Comparison of ENCODE assay signal across 8 mouse cellular contexts in the genomic region with DNA sequence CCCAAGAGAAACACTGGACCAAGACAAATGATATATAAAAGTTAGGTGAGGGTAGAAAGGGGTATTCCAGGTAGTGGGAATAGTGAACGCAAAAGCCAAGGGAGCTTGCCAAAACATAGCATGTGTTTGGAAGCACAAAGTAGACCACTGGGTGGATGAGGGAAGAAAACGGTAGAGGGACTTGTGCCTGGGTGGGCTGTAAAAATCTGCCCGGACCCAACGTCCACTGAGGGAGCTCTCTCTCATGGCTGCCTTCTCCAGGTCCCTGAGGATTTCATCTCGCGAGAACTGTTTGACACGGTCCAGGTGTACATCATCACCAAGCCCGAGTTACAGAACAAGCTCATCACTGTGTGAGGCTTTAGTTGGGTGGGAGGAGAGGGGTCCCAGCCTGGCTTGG. TPM values are rescaled to one million over a fixed set of nuclear protein-coding genes. Genes with fewer than 3 reads are reported as not detected.
A peak's percentile ranks its signal among the peaks of the same experiment; 100 is the strongest.
DNase-seq lines count a peak whose midpoint lies in the region; ATAC-seq and TF ChIP-seq lines count a peak whose summit lies in the region.

No protein-coding gene starts in this region.

- peak overlapping the region; percentile 75 for H3K9ac ChIP-seq in kidney, embryonic 16.5 days (replicated peaks; ENCODE audit: low read length)
- H3K9ac ChIP-seq in embryonic facial prominence, embryonic 11.5 days (replicated peaks; ENCODE audit: low read length): peak overlapping the region; percentile 67
- peak overlapping the region; percentile 40 for H3K9ac ChIP-seq in hindbrain, postnatal 0 days (replicated peaks; ENCODE audit: low read length)
- H3K9ac ChIP-seq in midbrain, postnatal 0 days (replicated peaks; ENCODE audit: low read length, poor library complexity, severe bottlenecking): peak overlapping the region; percentile 58

- H3K4me1 ChIP-seq in kidney, embryonic 16.5 days (ENCODE audit: insufficient read depth, low read length): peaks cover 30% of the 10 kb centered on the region
- H3K4me1 ChIP-seq in embryonic facial prominence, embryonic 11.5 days (ENCODE audit: control insufficient read depth, insufficient read depth, low read length): no peaks in the 10 kb centered on the region; the same call in none of the 2 replicates
- peaks cover 25% of the 10 kb centered on the region for H3K4me1 ChIP-seq in hindbrain, postnatal 0 days (ENCODE audit: insufficient read depth, low read length)
- peaks cover 18% of the 10 kb centered on the region; the same call in 1 of the 2 replicates for H3K4me1 ChIP-seq in midbrain, postnatal 0 days (ENCODE audit: insufficient read depth, low read length)

- H3K27me3 ChIP-seq in kidney, embryonic 16.5 days (ENCODE audit: insufficient read depth, low read length): no peaks in the 10 kb centered on the region
- no peaks in the 10 kb centered on the region for H3K27me3 ChIP-seq in embryonic facial prominence, embryonic 11.5 days (ENCODE audit: control insufficient read depth, insufficient read depth, low read length)
- no peaks in the 10 kb centered on the region for H3K27me3 ChIP-seq in hindbrain, postnatal 0 days (ENCODE audit: insufficient read depth, low read length)
- no peaks in the 10 kb centered on the region for H3K27me3 ChIP-seq in midbrain, postnatal 0 days (ENCODE audit: insufficient read depth, low read length)

- DNase-seq in kidney, postnatal 25 days: no peak
- DNase-seq in embryonic facial prominence, embryonic 11.5 days (ENCODE audit: low spot score): no peak
- DNase-seq in hindbrain, postnatal 0 days (ENCODE audit: low spot score): no peak
- DNase-seq in midbrain, postnatal 0 days (ENCODE audit: low spot score): no peak
- no peak for DNase-seq in urinary bladder, adult 2 months (ENCODE audit: low spot score)
- no peak for DNase-seq in layer of hippocampus, postnatal 25 days (ENCODE audit: extremely low spot score in 1 of 2, low spot score in 1 of 2)

- peak overlapping the region; percentile 78; the same call in 1 of the 2 replicates for H3K27ac ChIP-seq in kidney, embryonic 16.5 days (ENCODE audit: low read length)
- no peak overlapping the region for H3K27ac ChIP-seq in embryonic facial prominence, embryonic 11.5 days (replicated peaks; ENCODE audit: low read depth, low read length)
- no peak overlapping the region for H3K27ac ChIP-seq in hindbrain, postnatal 0 days
- no peak overlapping the region for H3K27ac ChIP-seq in midbrain, postnatal 0 days (ENCODE audit: low read depth, low read length)

- no peaks in the 10 kb centered on the region for H3K9me3 ChIP-seq in kidney, embryonic 16.5 days (ENCODE audit: low read length)
- H3K9me3 ChIP-seq in embryonic facial prominence, embryonic 11.5 days (replicated peaks; ENCODE audit: control insufficient read depth, low read length): no peaks in the 10 kb centered on the region
- no peaks in the 10 kb centered on the region for H3K9me3 ChIP-seq in hindbrain, postnatal 0 days (ENCODE audit: low read length)
- H3K9me3 ChIP-seq in midbrain, postnatal 0 days (ENCODE audit: low read length): no peaks in the 10 kb centered on the region

- peak overlapping the region; percentile 73 for H3K4me3 ChIP-seq in kidney, embryonic 16.5 days (ENCODE audit: low read length)
- peak overlapping the region; percentile 65 for H3K4me3 ChIP-seq in embryonic facial prominence, embryonic 11.5 days (ENCODE audit: low read depth, low read length)
- peak overlapping the region; percentile 63 for H3K4me3 ChIP-seq in hindbrain, postnatal 0 days (ENCODE audit: low read length)
- H3K4me3 ChIP-seq in midbrain, postnatal 0 days (ENCODE audit: low read depth, low read length): peak overlapping the region; percentile 56

- TF ChIP-seq CTCF in hindbrain, postnatal 0 days (IDR thresholded peaks at IDR 0.05; ENCODE audit: low read depth): no peak
- no peak for TF ChIP-seq CTCF in midbrain, postnatal 0 days (IDR thresholded peaks at IDR 0.05)

- peak overlapping the region; percentile 89 for H3K4me2 ChIP-seq in kidney, embryonic 16.5 days (replicated peaks; ENCODE audit: low read depth, low read length)
- H3K4me2 ChIP-seq in embryonic facial prominence, embryonic 11.5 days (ENCODE audit: low read depth, low read length): peak overlapping the region; percentile 80
- peak overlapping the region; percentile 95 for H3K4me2 ChIP-seq in hindbrain, postnatal 0 days (ENCODE audit: low read depth, low read length)
- H3K4me2 ChIP-seq in midbrain, postnatal 0 days (ENCODE audit: low read depth, low read length, poor library complexity, severe bottlenecking): peak overlapping the region; percentile 79

- no peak for ATAC-seq in kidney, embryonic 16.5 days (ENCODE audit: low FRiP score, low TSS enrichment)
- ATAC-seq in embryonic facial prominence, embryonic 11.5 days (replicated peaks; ENCODE audit: insufficient number of reproducible peaks, low FRiP score, low TSS enrichment, low read depth): no peak
- no peak for ATAC-seq in hindbrain, postnatal 0 days
- no peak for ATAC-seq in midbrain, postnatal 0 days (ENCODE audit: low FRiP score)
- ATAC-seq in megakaryocyte progenitor cell, adult 5-6 weeks (replicated peaks; ENCODE audit: poor library complexity): no peak

- peaks cover 42% of the 10 kb centered on the region for H3K36me3 ChIP-seq in kidney, embryonic 16.5 days (ENCODE audit: insufficient read depth, low read length)
- H3K36me3 ChIP-seq in embryonic facial prominence, embryonic 11.5 days (replicated peaks; ENCODE audit: control insufficient read depth, insufficient read depth, low read depth, low read length): no peaks in the 10 kb centered on the region; the same call in none of the 2 replicates
- H3K36me3 ChIP-seq in hindbrain, postnatal 0 days (ENCODE audit: insufficient read depth, low read length): peaks cover 16% of the 10 kb centered on the region; the same call in 1 of the 2 replicates
- H3K36me3 ChIP-seq in midbrain, postnatal 0 days (ENCODE audit: insufficient read depth, low read length): peaks cover 38% of the 10 kb centered on the region

- WGBS in kidney, embryonic 16.5 days: 33% methylated on average over 8 of the region's 8 CpGs
- 41% methylated on average over 8 of the region's 8 CpGs for WGBS in embryonic facial prominence, embryonic 11.5 days
- WGBS in hindbrain, postnatal 0 days: 44% methylated on average over 8 of the region's 8 CpGs
- WGBS in midbrain, postnatal 0 days: 53% methylated on average over 8 of the region's 8 CpGs

RNA-seq across cellular contexts. Expression of gene Nprl2, which starts 0.7 kb away (rescaled TPM):
- 57.0 and 59.0 TPM in 2 replicates for polyA plus RNA-seq in kidney, embryonic 16.5 days (2015; fragmentation: Nextera tagmentation; extraction: Ambion mirVana)
- 39.2 and 41.9 TPM in 2 replicates for polyA plus RNA-seq in embryonic facial prominence, embryonic 11.5 days (2014; fragmentation: Nextera tagmentation; extraction: Ambion mirVana)
- total RNA-seq in hindbrain, postnatal 0 days (2014; rRNA removed): 58.6 and 70.5 TPM in 2 replicates
- 53.0 and 54.6 TPM in 2 replicates for polyA plus RNA-seq in hindbrain, postnatal 0 days (2015; fragmentation: Nextera tagmentation; extraction: Ambion mirVana)
- total RNA-seq in midbrain, postnatal 0 days (2014; rRNA removed): 55.5 and 68.7 TPM in 2 replicates
- polyA plus RNA-seq in midbrain, postnatal 0 days (2015; fragmentation: Nextera tagmentation; extraction: Ambion mirVana): 60.0 and 66.5 TPM in 2 replicates
- polyA plus RNA-seq in urinary bladder, adult 2 months (2012; rRNA removed): 26.6 and 35.2 TPM in 2 replicates
- 9.2 and 14.3 TPM in 2 replicates for total RNA-seq in megakaryocyte progenitor cell, adult 5-6 weeks (2015)
- 10.7 and 13.0 TPM in 2 replicates for total RNA-seq in megakaryocyte progenitor cell, adult 5-6 weeks (2017)
- total RNA-seq in layer of hippocampus, postnatal 25 days (2021): 10 to 100 TPM; 42.4 to 44.9 TPM

RNA-seq across cellular contexts. Expression of gene Cyb561d2, which starts 0.7 kb away (rescaled TPM):
- polyA plus RNA-seq in kidney, embryonic 16.5 days (2015; fragmentation: Nextera tagmentation; extraction: Ambion mirVana): 35.8 and 39.0 TPM in 2 replicates
- polyA plus RNA-seq in embryonic facial prominence, embryonic 11.5 days (2014; fragmentation: Nextera tagmentation; extraction: Ambion mirVana): 14.3 and 18.9 TPM in 2 replicates
- 56.5 and 69.3 TPM in 2 replicates for total RNA-seq in hindbrain, postnatal 0 days (2014; rRNA removed)
- polyA plus RNA-seq in hindbrain, postnatal 0 days (2015; fragmentation: Nextera tagmentation; extraction: Ambion mirVana): 52.9 and 53.5 TPM in 2 replicates
- total RNA-seq in midbrain, postnatal 0 days (2014; rRNA removed): 39.0 and 50.8 TPM in 2 replicates
- polyA plus RNA-seq in midbrain, postnatal 0 days (2015; fragmentation: Nextera tagmentation; extraction: Ambion mirVana): 50.0 and 58.1 TPM in 2 replicates
- 15.2 and 19.4 TPM in 2 replicates for polyA plus RNA-seq in urinary bladder, adult 2 months (2012; rRNA removed)
- total RNA-seq in megakaryocyte progenitor cell, adult 5-6 weeks (2015): 19.3 and 22.8 TPM in 2 replicates
- 12.2 and 16.3 TPM in 2 replicates for total RNA-seq in megakaryocyte progenitor cell, adult 5-6 weeks (2017)
- 10 to 100 TPM; 16.4 to 18.5 TPM for total RNA-seq in layer of hippocampus, postnatal 25 days (2021)

RNA-seq across cellular contexts. Expression of gene Zmynd10, which starts 4.4 kb away (rescaled TPM):
- polyA plus RNA-seq in kidney, embryonic 16.5 days (2015; fragmentation: Nextera tagmentation; extraction: Ambion mirVana): 3.3 and 3.9 TPM in 2 replicates
- polyA plus RNA-seq in embryonic facial prominence, embryonic 11.5 days (2014; fragmentation: Nextera tagmentation; extraction: Ambion mirVana): 0.93 and 1.1 TPM in 2 replicates
- 1.8 and 10.9 TPM in 2 replicates for total RNA-seq in hindbrain, postnatal 0 days (2014; rRNA removed)
- 3.5 and 3.7 TPM in 2 replicates for polyA plus RNA-seq in hindbrain, postnatal 0 days (2015; fragmentation: Nextera tagmentation; extraction: Ambion mirVana)
- 3.3 and 4.2 TPM in 2 replicates for total RNA-seq in midbrain, postnatal 0 days (2014; rRNA removed)
- 4.9 and 5.0 TPM in 2 replicates for polyA plus RNA-seq in midbrain, postnatal 0 days (2015; fragmentation: Nextera tagmentation; extraction: Ambion mirVana)
- polyA plus RNA-seq in urinary bladder, adult 2 months (2012; rRNA removed): 0.56 and 0.78 TPM in 2 replicates
- 0.12 TPM in 1 of 2 replicates, not detected in the other for total RNA-seq in megakaryocyte progenitor cell, adult 5-6 weeks (2015)
- total RNA-seq in megakaryocyte progenitor cell, adult 5-6 weeks (2017): 0.33 and 0.37 TPM in 2 replicates
- total RNA-seq in layer of hippocampus, postnatal 25 days (2021): 1 to 10 TPM; 4.7 to 5.2 TPM

RNA-seq across cellular contexts. Expression of gene Rassf1, which starts 8.6 kb away (rescaled TPM):
- 66.8 and 68.9 TPM in 2 replicates for polyA plus RNA-seq in kidney, embryonic 16.5 days (2015; fragmentation: Nextera tagmentation; extraction: Ambion mirVana)
- 42.4 and 43.3 TPM in 2 replicates for polyA plus RNA-seq in embryonic facial prominence, embryonic 11.5 days (2014; fragmentation: Nextera tagmentation; extraction: Ambion mirVana)
- total RNA-seq in hindbrain, postnatal 0 days (2014; rRNA removed): 17.6 and 20.2 TPM in 2 replicates
- polyA plus RNA-seq in hindbrain, postnatal 0 days (2015; fragmentation: Nextera tagmentation; extraction: Ambion mirVana): 30.3 and 31.0 TPM in 2 replicates
- total RNA-seq in midbrain, postnatal 0 days (2014; rRNA removed): 21.1 and 25.7 TPM in 2 replicates
- 33.4 and 36.6 TPM in 2 replicates for polyA plus RNA-seq in midbrain, postnatal 0 days (2015; fragmentation: Nextera tagmentation; extraction: Ambion mirVana)
- polyA plus RNA-seq in urinary bladder, adult 2 months (2012; rRNA removed): 41.5 and 58.9 TPM in 2 replicates
- 27.3 and 27.4 TPM in 2 replicates for total RNA-seq in megakaryocyte progenitor cell, adult 5-6 weeks (2015)
- 35.4 and 38.8 TPM in 2 replicates for total RNA-seq in megakaryocyte progenitor cell, adult 5-6 weeks (2017)
- 10 to 100 TPM; 16.1 to 16.3 TPM for total RNA-seq in layer of hippocampus, postnatal 25 days (2021)

RNA-seq across cellular contexts. Expression of gene Tmem115, which starts 9.0 kb away (rescaled TPM):
- 49.7 and 51.0 TPM in 2 replicates for polyA plus RNA-seq in kidney, embryonic 16.5 days (2015; fragmentation: Nextera tagmentation; extraction: Ambion mirVana)
- polyA plus RNA-seq in embryonic facial prominence, embryonic 11.5 days (2014; fragmentation: Nextera tagmentation; extraction: Ambion mirVana): 43.3 and 49.7 TPM in 2 replicates
- 72.6 and 78.4 TPM in 2 replicates for total RNA-seq in hindbrain, postnatal 0 days (2014; rRNA removed)
- 51.6 and 52.3 TPM in 2 replicates for polyA plus RNA-seq in hindbrain, postnatal 0 days (2015; fragmentation: Nextera tagmentation; extraction: Ambion mirVana)
- 57.8 and 70.4 TPM in 2 replicates for total RNA-seq in midbrain, postnatal 0 days (2014; rRNA removed)
- polyA plus RNA-seq in midbrain, postnatal 0 days (2015; fragmentation: Nextera tagmentation; extraction: Ambion mirVana): 51.9 and 53.6 TPM in 2 replicates
- polyA plus RNA-seq in urinary bladder, adult 2 months (2012; rRNA removed): 33.6 and 34.0 TPM in 2 replicates
- 9.9 and 12.3 TPM in 2 replicates for total RNA-seq in megakaryocyte progenitor cell, adult 5-6 weeks (2015)
- total RNA-seq in megakaryocyte progenitor cell, adult 5-6 weeks (2017): 14.5 and 19.9 TPM in 2 replicates
- 10 to 100 TPM; 38.1 to 41.0 TPM for total RNA-seq in layer of hippocampus, postnatal 25 days (2021)
